Mouse (Mus musculus) neural tube, embryonic 13.5 days (tissue): ENCODE measurements around the gene Fbxl3. TPM values are rescaled to one million over a fixed set of nuclear protein-coding genes. Genes with fewer than 3 reads are reported as not detected.

Source experiments
- ATAC-seq: fragments of 200-750 bp; cut with Nextera tagmentation; 2 replicates; pipeline ENCODE4 v1.8.0; 2017; ENCODE audit warnings: low read depth, mild to moderate bottlenecking, moderate TSS enrichment, moderate library complexity
- H3K27ac ChIP-seq: fragments of 300-500 bp; sonication (generic); replicated peaks from 2 replicates; pipeline ENCODE4 v1.5.1; 2015; ENCODE audit warnings: moderate library complexity, mild to moderate bottlenecking, inconsistent platforms
- H3K27me3 ChIP-seq: fragments of 300-500 bp; sonication (generic); 2 replicates; pipeline ENCODE4 v1.6.1; 2015; ENCODE audit warnings: mild to moderate bottlenecking, inconsistent platforms
- H3K36me3 ChIP-seq: fragments of 300-500 bp; sonication (generic); 2 replicates; pipeline ENCODE4 v1.6.1; 2015; ENCODE audit warnings: mild to moderate bottlenecking, inconsistent platforms
- H3K4me1 ChIP-seq: fragments of 300-500 bp; sonication (generic); replicated peaks from 2 replicates; pipeline ENCODE4 v1.6.1; 2015; ENCODE audit warnings: inconsistent platforms
- H3K4me2 ChIP-seq: fragments of 300-500 bp; sonication (generic); 2 replicates; pipeline ENCODE4 v1.6.1; 2015; ENCODE audit warnings: inconsistent platforms, mild to moderate bottlenecking, moderate library complexity
- H3K4me3 ChIP-seq: fragments of 300-500 bp; sonication (generic); 2 replicates; pipeline ENCODE4 v1.5.1; 2015; ENCODE audit warnings: mild to moderate bottlenecking, inconsistent platforms
- H3K9ac ChIP-seq: fragments of 300-500 bp; sonication (generic); 2 replicates; pipeline ENCODE4 v1.6.1; 2015; ENCODE audit warnings: moderate library complexity, mild to moderate bottlenecking, inconsistent platforms
- H3K9me3 ChIP-seq: fragments of 300-500 bp; sonication (generic); 2 replicates; pipeline ENCODE4 v1.6.1; 2016; ENCODE audit warnings: inconsistent platforms
- whole genome bisulfite sequencing: fragments of 180-500 bp; shearing (Covaris S2); methylation state at CpG from one replicate; pipeline ENCODE4 v1.1.7; 2015; 5-methylcytosine and 5-hydroxymethylcytosine counted together
- polyA plus RNA-seq: library from polyadenylated mRNA; unstranded; fragments of >200 nt; fragmentation: Nextera tagmentation; extraction: Ambion mirVana; gene quantifications from 2 replicates; pipeline ENCODE4 v1.2.1, GENCODE M21; 2015

Fbxl3 gene
- polyA plus RNA-seq, result 25.0 and 26.5 TPM in 2 replicates

DNA sequence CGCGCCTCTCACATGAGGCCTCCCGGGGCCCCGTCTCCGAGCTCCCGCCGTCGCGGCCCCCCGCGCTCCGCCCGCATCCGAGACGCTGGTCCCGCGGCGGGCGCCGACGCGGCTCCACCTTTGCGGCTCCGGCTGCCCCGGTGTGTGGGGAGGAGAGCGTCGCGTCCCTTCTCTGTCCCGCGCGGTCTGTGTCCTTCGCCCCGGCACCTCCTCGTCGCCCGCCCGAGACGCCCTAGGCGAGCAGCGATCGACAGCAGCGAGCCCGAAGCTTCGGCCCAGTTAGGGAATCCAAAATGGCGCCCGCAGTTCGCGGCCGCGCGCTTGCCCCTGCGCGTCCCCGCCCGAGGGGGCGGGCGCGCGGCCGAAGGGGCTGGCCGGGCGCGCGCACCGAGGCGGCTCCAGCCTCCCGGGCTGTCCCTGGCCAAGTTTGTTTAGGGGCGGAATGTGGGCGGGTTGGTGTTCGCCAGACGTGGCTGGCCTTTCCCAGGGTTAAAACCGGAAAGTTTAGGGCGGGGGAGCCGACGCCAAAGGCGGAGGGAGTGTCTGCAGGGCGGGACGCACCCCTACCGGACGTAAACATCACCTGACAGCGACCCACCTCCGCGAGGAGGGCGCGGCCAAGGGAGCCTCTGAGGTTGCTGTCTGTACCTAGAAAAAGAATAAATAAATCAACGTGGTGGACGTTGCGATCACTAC, at the start of gene Fbxl3:
Gene Fbxl3 (minus strand): TSS at position 329 of the 696 bp plus-strand sequence.
- under 1% methylated on average over 87 of the region's 88 CpGs for WGBS
- Histone ChIP-seq H3K36me3 (peaks cover 9% of the 10 kb centered on the region), H3K4me3 (peak within 1 kb of the TSS; percentile 85), H3K9ac (peak within 1 kb of the TSS; percentile 98), H3K9me3 (no peaks in the 10 kb centered on the region), H3K27me3 (no peaks in the 10 kb centered on the region), H3K4me2 (peak within 1 kb of the TSS; percentile 76), H3K4me1 (peaks cover 38% of the 10 kb centered on the region), H3K27ac (peak within 1 kb of the TSS; percentile 99)
- peak; percentile 88 for ATAC-seq

DNA sequence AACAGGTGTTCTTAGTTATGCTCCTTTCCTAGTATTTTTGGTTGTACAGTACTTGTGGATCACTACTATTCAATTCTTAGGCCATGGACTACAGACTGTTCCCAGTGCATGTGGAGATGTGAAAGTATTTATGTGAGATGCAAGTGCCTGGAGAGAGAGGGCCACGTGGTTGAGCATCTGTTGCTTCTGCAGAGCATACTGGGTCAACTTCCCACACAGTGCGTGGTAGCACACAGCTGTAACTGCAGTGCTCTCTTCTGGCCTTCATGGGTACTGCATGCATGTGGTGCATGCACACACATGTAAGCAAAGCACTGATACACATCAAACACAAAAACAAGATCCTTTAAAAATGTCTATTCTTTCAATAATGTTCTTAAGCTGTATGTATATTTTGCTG, 32.6 kb upstream of the Fbxl3 start:
- no peak overlapping the region for H3K4me2 ChIP-seq
- H3K27ac ChIP-seq, result no peak overlapping the region
- ATAC-seq, result no peak
- H3K9ac ChIP-seq, result no peak overlapping the region
- WGBS, result 79% methylated on average over 2 of the region's 2 CpGs
- no peaks in the 10 kb centered on the region for H3K27me3 ChIP-seq
- H3K4me1 ChIP-seq, result no peaks in the 10 kb centered on the region
- peaks cover 73% of the 10 kb centered on the region for H3K36me3 ChIP-seq
- no peak overlapping the region for H3K4me3 ChIP-seq
- H3K9me3 ChIP-seq, result no peaks in the 10 kb centered on the region

GRCm38 (mm10) chr14:103125756-103126155, 26.4 kb upstream of the Fbxl3 start:
- Histone ChIP-seq H3K9ac (no peak overlapping the region), H3K27me3 (no peaks in the 10 kb centered on the region), H3K27ac (no peak overlapping the region), H3K4me3 (no peak overlapping the region), H3K4me1 (no peaks in the 10 kb centered on the region), H3K36me3 (peaks cover 79% of the 10 kb centered on the region), H3K4me2 (no peak overlapping the region), H3K9me3 (no peaks in the 10 kb centered on the region)
- ATAC-seq, result no peak
- 86% methylated on average over 6 of the region's 6 CpGs for WGBS

DNA sequence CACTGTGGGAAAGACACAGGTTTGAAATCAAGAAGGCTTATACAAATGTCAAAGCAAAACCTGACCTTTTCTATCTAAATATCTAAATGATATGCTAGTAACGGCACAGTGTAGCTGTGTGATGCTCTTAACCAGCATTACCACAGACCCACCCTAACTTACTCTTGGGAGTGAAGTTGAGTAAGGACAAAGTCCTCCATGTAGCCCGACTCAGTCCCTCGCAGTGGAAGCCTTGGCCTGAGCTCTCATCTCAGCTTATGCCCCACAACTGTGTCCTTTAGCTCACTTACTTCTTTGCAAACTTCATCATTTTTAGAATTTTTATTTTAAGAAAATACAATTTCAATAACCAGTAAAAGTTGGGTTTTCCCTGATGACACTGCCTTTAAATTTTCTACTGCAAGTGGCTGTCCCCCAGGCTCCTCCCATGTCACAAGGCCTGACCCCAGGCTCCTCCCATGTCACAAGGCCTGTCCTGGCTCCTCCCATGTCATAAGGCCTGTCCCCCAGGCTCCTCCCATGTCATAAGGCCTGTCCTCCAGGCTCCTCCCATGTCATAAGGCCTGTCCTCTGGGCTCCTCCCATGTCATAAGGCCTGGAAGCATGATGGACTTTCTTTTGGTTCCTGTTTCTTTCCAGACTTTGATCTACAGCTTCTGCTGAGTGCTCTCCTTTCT, 15.8 kb upstream of the Fbxl3 start:
- no peaks in the 10 kb centered on the region for H3K9me3 ChIP-seq
- ATAC-seq, result no peak
- no peak overlapping the region for H3K27ac ChIP-seq
- peaks cover 75% of the 10 kb centered on the region for H3K36me3 ChIP-seq
- H3K4me2 ChIP-seq, result no peak overlapping the region
- no peaks in the 10 kb centered on the region for H3K4me1 ChIP-seq
- H3K9ac ChIP-seq, result no peak overlapping the region
- 94% methylated on average over 3 of the region's 3 CpGs for WGBS
- no peaks in the 10 kb centered on the region for H3K27me3 ChIP-seq
- no peak overlapping the region for H3K4me3 ChIP-seq

GRCm38 (mm10) chr14:103112606-103113363, 13.4 kb upstream of the Fbxl3 start:
- H3K4me1 ChIP-seq, result no peaks in the 10 kb centered on the region

DNA sequence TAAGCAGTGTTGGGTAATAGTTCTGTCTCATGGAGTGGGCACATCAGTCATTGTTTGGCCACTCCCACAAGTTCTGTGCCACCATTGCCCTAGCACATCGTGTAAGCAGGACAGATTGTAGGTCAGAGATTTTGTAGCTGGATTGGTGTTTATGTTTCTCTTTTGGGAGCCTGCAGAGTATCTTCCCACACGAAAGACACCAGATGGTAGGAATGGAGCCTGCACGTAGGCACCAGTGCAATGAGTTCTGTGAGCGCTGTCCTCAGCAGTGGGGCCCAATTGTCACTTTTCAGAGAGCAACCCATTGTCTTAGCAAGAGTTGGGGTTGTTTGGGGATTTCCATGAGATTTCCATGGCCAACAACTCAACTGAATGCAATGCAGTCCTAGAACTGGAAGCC, 10.6 kb upstream of the Fbxl3 start:
- no peak for ATAC-seq
- no peak overlapping the region for H3K4me2 ChIP-seq
- no peak overlapping the region for H3K4me3 ChIP-seq
- H3K9me3 ChIP-seq, result no peaks in the 10 kb centered on the region
- no peak overlapping the region for H3K9ac ChIP-seq
- H3K36me3 ChIP-seq, result peaks cover 29% of the 10 kb centered on the region
- H3K27ac ChIP-seq, result no peak overlapping the region
- no peaks in the 10 kb centered on the region for H3K27me3 ChIP-seq
- no peaks in the 10 kb centered on the region for H3K4me1 ChIP-seq
- 86% methylated on average over 4 of the region's 4 CpGs for WGBS

More at GRCm38 (mm10) chr14:103112606-103113363, 13.4 kb upstream of the Fbxl3 start:
- Histone ChIP-seq H3K4me3 (no peak overlapping the region), H3K9ac (no peak overlapping the region), H3K27ac (no peak overlapping the region), H3K4me2 (no peak overlapping the region), H3K27me3 (no peaks in the 10 kb centered on the region), H3K36me3 (peaks cover 57% of the 10 kb centered on the region), H3K9me3 (no peaks in the 10 kb centered on the region)
- no peak for ATAC-seq
- 93% methylated on average over 3 of the region's 3 CpGs for WGBS

GRCm38 (mm10) chr14:103106301-103106700, 6.9 kb upstream of the Fbxl3 start:
- Histone ChIP-seq H3K9ac (no peak overlapping the region), H3K4me3 (no peak overlapping the region), H3K4me2 (no peak overlapping the region), H3K27me3 (no peaks in the 10 kb centered on the region), H3K36me3 (0 out of 2 replicates have a peak, but pooled peaks cover 4% of the 10 kb centered on the region), H3K9me3 (no peaks in the 10 kb centered on the region), H3K27ac (no peak overlapping the region), H3K4me1 (no peaks in the 10 kb centered on the region)
- 97% methylated on average over 2 of the region's 2 CpGs for WGBS
- ATAC-seq, result no peak

GRCm38 (mm10) chr14:103102731-103103335, 3.5 kb upstream of the Fbxl3 start:
- no peak overlapping the region for H3K9ac ChIP-seq
- no peaks in the 10 kb centered on the region for H3K27me3 ChIP-seq
- H3K4me3 ChIP-seq, result no peak overlapping the region
- H3K4me2 ChIP-seq, result no peak overlapping the region
- no peak overlapping the region for H3K27ac ChIP-seq
- 82% methylated on average over 10 of the region's 10 CpGs for WGBS
- peaks cover 7% of the 10 kb centered on the region for H3K4me1 ChIP-seq
- H3K36me3 ChIP-seq, result no peaks in the 10 kb centered on the region
- ATAC-seq, result no peak
- no peaks in the 10 kb centered on the region for H3K9me3 ChIP-seq

DNA sequence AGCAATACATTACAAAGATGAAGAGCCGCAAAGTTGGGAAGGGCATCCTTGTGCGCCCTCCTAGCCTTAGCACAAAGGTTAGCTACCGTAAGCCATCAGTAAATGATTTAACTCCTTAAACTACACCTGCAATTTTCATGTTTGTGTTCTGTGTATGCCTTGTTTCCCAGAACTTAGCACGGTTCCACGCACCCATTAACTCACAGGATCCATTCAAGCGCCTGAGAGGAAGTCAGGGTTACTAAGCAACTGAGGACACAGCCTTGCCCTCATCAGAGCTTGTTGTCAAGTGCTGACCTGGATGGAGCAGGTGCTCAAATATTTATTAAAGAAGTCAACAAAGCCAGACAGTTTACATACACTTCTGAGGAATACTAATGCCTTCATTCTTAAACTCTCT, 2.9 kb upstream of the Fbxl3 start:
- H3K36me3 ChIP-seq, result no peaks in the 10 kb centered on the region
- H3K27me3 ChIP-seq, result no peaks in the 10 kb centered on the region
- H3K4me2 ChIP-seq, result no peak overlapping the region
- H3K4me1 ChIP-seq, result peaks cover 12% of the 10 kb centered on the region
- 63% methylated on average over 6 of the region's 6 CpGs for WGBS
- no peak for ATAC-seq
- no peak overlapping the region for H3K27ac ChIP-seq
- no peaks in the 10 kb centered on the region for H3K9me3 ChIP-seq
- no peak overlapping the region for H3K4me3 ChIP-seq
- no peak overlapping the region for H3K9ac ChIP-seq

GRCm38 (mm10) chr14:103101171-103101570, 1.8 kb upstream of the Fbxl3 start:
- no peaks in the 10 kb centered on the region for H3K36me3 ChIP-seq
- H3K4me2 ChIP-seq, result no peak overlapping the region
- ATAC-seq, result no peak
- H3K27me3 ChIP-seq, result no peaks in the 10 kb centered on the region
- H3K27ac ChIP-seq, result no peak overlapping the region
- H3K9me3 ChIP-seq, result no peaks in the 10 kb centered on the region
- peaks cover 23% of the 10 kb centered on the region for H3K4me1 ChIP-seq
- no peak overlapping the region for H3K4me3 ChIP-seq
- 76% methylated on average over 3 of the region's 3 CpGs for WGBS
- H3K9ac ChIP-seq, result no peak overlapping the region

- Histone ChIP-seq H3K27me3 (no peaks in the 10 kb centered on the region), H3K9ac (no peak overlapping the region), H3K4me2 (no peak overlapping the region), H3K4me1 (peaks cover 31% of the 10 kb centered on the region), H3K9me3 (no peaks in the 10 kb centered on the region), H3K36me3 (peaks cover under 1% of the 10 kb centered on the region; the same call in 1 of the 2 replicates), H3K4me3 (no peak overlapping the region), H3K27ac (no peak overlapping the region)
- ATAC-seq, result no peak
- WGBS, result 85% methylated on average over 13 of the region's 13 CpGs
Measured at GRCm38 (mm10) chr14:103100296-103100695, 930 bp upstream of the Fbxl3 start.
